Comparison of ENCODE assay signal across 10 mouse cellular contexts in the genomic region with DNA sequence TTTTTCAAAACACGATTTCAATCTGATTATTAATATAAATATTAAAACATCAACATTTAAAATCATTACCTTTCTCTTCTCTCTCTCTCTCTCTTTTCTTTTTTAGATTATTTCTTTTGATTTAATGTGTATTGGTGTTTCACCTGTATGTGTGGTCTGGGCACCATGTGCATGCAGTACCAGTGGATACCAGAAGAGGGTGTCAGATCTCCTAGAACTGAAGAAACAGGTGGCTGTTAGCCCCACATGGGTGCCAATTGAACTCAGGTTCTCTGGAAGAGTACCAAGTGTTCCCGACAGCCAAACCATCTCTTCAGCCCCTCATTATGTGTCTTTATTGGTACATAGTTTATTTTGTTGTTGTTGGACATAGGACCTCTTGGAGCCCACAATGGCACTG. TPM values are rescaled to one million over a fixed set of nuclear protein-coding genes. Genes with fewer than 3 reads are reported as not detected.
DNase-seq lines count a peak whose midpoint lies in the region; TF ChIP-seq lines count a peak whose summit lies in the region.
"Had no signal": no experiment of that assay in that cellular context is flagged by ENCODE, and none has a peak within 500 bp of the region (broad histone marks: within the 10 kb centered on the region; RNA-seq: fewer than 3 reads in every experiment).

No protein-coding gene starts in this region.

- no peak for TF ChIP-seq POLR2A in kidney, adult 2 months (IDR thresholded peaks at IDR 0.05; ENCODE audit: low read depth, low read length)
- no peak for TF ChIP-seq POLR2A in testis, adult 2 months (IDR thresholded peaks at IDR 0.05; ENCODE audit: control insufficient read depth, low read depth, low read length)

- H3K4me3 ChIP-seq in kidney, adult 2 months (ENCODE audit: insufficient read depth, low read depth, low read length), result no peak overlapping the region
- no peak overlapping the region for H3K4me3 ChIP-seq in testis, adult 2 months (ENCODE audit: control insufficient read depth, low read depth, low read length)
- H3K4me3 ChIP-seq: heart, embryonic 15.5 days had no signal

- no peak overlapping the region for H3K27ac ChIP-seq in kidney, adult 2 months (ENCODE audit: insufficient read depth, low read depth, low read length)
- H3K27ac ChIP-seq in testis, adult 2 months (ENCODE audit: control insufficient read depth, insufficient read depth, low read depth, low read length), result no peak overlapping the region
- H3K27ac ChIP-seq: heart, embryonic 15.5 days had no signal

- no peaks in the 10 kb centered on the region for H3K27me3 ChIP-seq in kidney, adult 2 months (replicated peaks; ENCODE audit: control insufficient read depth, insufficient read depth, low read length)
- H3K27me3 ChIP-seq in testis, adult 2 months (ENCODE audit: control insufficient read depth, insufficient read depth, low read length), result no peaks in the 10 kb centered on the region
- H3K27me3 ChIP-seq: heart, embryonic 15.5 days had no signal

- H3K36me3 ChIP-seq in kidney, adult 2 months (ENCODE audit: control insufficient read depth, insufficient read depth, low read length), result no peaks in the 10 kb centered on the region; the same call in 1 of the 2 replicates
- H3K36me3 ChIP-seq in testis, adult 2 months (ENCODE audit: control insufficient read depth, insufficient read depth, low read length), result no peaks in the 10 kb centered on the region
- H3K36me3 ChIP-seq: heart, embryonic 15.5 days had no signal

- no peak for DNase-seq in kidney, adult 2 months
- DNase-seq in kidney, postnatal 14 days, result no peak
- no peak for DNase-seq in testis, postnatal 10 days (ENCODE audit: low spot score)
- peak; percentile 40 to 46 for DNase-seq in cerebellum, postnatal 36 days
- no peak for DNase-seq in right cerebral cortex, adult 2 months (ENCODE audit: low spot score in 2 of 2)
- no peak for DNase-seq in left cerebral cortex, adult 11 months (ENCODE audit: low spot score)
- DNase-seq: adrenal gland, postnatal 25 days; right cerebral cortex, postnatal 4 days had no signal

- TF ChIP-seq CTCF in kidney, adult 2 months (conservative IDR thresholded peaks at IDR 0.05; ENCODE audit: insufficient read depth, insufficient read length, low read depth, low read length), result peak; percentile 27
- peak; percentile 15; the same call in 1 of the 2 replicates for TF ChIP-seq CTCF in testis, adult 2 months (IDR thresholded peaks at IDR 0.05; ENCODE audit: control insufficient read depth, insufficient read depth, insufficient replicate concordance, low read depth, low read length)

- WGBS in kidney, adult 2 months, result 62% methylated on average over 2 of the region's 2 CpGs

- H3K4me1 ChIP-seq in kidney, adult 2 months (ENCODE audit: control insufficient read depth, insufficient read depth, low read length), result no peaks in the 10 kb centered on the region; the same call in 1 of the 2 replicates
- no peaks in the 10 kb centered on the region for H3K4me1 ChIP-seq in testis, adult 2 months (ENCODE audit: control insufficient read depth, insufficient read depth, low read length)

RNA-seq across cellular contexts. Expression of gene Hspa8, which starts 11.1 kb away (rescaled TPM):
- 3,384 and 3,621 TPM in 2 replicates for polyA plus RNA-seq in kidney, adult 2 months (2012; rRNA removed)
- polyA plus RNA-seq in testis, adult 2 months (2012; rRNA removed), result 307 and 321 TPM in 2 replicates

Comparison
In these comparisons a context has a peak if more than half of its experiments do, and no peak if none do; other contexts are left out.
1. DNase-seq: peak in cerebellum, postnatal 36 days (2 of 2); none in kidney, adult 2 months (single experiment), kidney, postnatal 14 days (single experiment), testis, postnatal 10 days (single experiment), right cerebral cortex, adult 2 months (0 of 2) and left cerebral cortex, adult 11 months (single experiment).
2. RNA of gene Hspa8, which starts 11.1 kb away (polyA plus RNA-seq): 3,384 to 3,621 TPM in kidney, adult 2 months; 307 to 321 TPM in testis, adult 2 months; every median in the first group is over 10 times any median in the second.